Mouse (Mus musculus): ENCODE results near the gene Slc39a11. TPM values are rescaled to one million over a fixed set of nuclear protein-coding genes. Genes with fewer than 3 reads are reported as not detected.

The Slc39a11 gene
- polyA plus RNA-seq, 1 experiment from 2014 or later = 32.3 TPM

DNA sequence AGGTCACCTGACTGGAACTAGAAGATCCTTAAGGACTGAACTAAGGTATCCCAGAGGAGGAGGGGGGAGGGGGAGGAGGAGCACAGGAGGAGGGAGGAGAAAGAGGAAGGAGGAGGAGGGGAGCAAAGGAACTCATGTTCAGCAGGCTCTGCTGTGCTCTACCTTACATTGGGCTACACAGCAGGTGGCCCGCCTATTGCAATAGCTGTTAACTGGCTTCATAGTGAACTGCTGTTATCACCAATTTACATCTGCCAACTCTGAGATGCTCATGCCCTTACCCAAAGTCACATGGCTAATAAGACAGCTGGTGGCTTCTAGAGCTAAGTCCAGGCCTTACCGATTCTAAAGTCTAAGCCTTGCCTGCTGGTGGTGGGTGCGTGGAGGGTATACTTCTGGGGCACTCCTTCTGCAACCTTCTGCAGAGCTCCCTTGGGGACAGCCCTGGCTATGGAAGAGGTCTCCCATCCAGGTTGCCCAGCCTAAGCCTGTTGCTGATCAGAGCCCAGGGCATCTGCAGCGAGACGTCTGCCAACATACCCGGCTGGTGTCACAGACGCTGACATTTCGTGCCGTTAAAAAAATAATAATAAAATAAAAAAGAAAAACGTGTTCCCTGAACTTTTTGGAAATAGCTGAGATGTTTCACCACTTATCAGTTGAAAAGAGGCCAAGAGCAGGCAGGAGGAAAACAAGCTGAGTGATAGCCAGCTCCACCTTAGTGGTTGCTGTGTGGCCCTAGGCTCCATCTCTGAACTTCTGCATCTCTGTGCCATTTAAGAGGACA, 289.6 kb downstream of the Slc39a11 start:
- Histone ChIP-seq H3K27ac (no peak overlapping the region), H3K4me3 (no peak overlapping the region), H3K4me2 (replicated peaks) (no peak overlapping the region), H3K9me3 (replicated peaks) (no peaks in the 10 kb centered on the region), H3K36me3 (no peaks in the 10 kb centered on the region), H3K27me3 (peaks cover 6% of the 10 kb centered on the region; the same call in 1 of the 2 replicates), H3K4me1 (peaks cover 16% of the 10 kb centered on the region; the same call in 1 of the 2 replicates), H3K9ac (no peak overlapping the region)
- 90% methylated on average over 10 of the region's 10 CpGs for WGBS
- no peak for ATAC-seq (ENCODE audit: low FRiP score)

DNA sequence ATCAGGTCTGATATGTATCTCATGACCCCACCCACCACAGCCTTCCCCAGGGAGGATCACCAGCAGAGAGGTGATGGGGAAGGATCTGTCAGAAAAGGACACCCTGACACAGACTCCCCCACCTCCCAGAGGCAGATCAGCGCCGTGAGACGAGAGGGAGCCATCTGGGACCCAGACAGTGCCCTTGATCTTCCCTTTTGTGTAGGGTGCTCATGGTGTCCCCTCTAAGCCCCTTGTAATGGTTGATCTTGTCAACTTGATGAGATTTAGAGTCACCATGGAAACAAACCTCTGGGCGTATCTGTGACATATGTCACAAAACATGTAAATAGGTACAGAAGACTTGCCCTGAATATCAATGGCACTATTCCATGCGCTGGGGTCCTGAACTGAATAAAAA, 293.9 kb downstream of the Slc39a11 start:
- Histone ChIP-seq H3K4me1 (peaks cover 14% of the 10 kb centered on the region), H3K4me3 (no peak overlapping the region), H3K9me3 (replicated peaks) (no peaks in the 10 kb centered on the region), H3K4me2 (replicated peaks) (no peak overlapping the region), H3K27ac (peak overlapping the region; percentile 44; the same call in 1 of the 2 replicates), H3K27me3 (no peaks in the 10 kb centered on the region), H3K9ac (no peak overlapping the region), H3K36me3 (no peaks in the 10 kb centered on the region)
- 49% methylated on average over 5 of the region's 5 CpGs for WGBS
- peak; percentile 66; the same call in 1 of the 2 replicates for ATAC-seq (ENCODE audit: low FRiP score)

DNA sequence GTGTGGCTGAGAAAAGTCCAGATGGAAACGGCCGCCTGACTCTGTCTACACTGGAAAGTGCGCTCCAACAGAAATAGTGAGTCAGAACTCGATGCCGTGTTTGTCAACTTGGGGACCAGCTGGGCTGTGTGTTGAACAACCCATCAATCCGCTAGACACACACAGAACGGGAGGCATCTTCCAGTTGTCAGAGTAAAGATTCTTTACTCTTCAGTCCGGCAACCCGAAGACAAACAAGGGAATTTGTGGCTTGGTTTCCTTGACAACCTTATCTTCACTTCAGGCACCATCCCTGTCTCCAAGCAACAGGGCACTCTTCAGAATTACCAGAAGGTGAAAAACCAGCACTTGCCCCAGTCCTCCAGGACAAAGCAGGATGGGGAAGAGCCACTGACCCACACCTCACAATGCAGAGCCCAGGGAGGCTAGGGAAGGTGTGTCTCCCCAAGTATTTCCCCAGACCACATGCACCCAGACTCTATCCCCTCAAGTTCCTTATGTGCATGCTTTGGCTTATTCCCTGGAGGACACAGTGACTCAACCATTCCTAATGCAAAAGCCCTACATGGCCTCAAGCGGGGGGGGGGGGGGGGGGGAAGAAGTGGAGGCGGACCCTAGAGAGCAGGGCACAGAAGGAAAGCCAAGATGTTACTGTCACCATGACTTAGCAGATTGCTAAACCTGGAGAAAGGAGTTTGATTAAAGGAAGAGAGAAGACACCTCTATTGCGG, 297.6 kb downstream of the Slc39a11 start:
- 0 out of 2 replicates have a peak, but pooled peaks have one; percentile 11 for ATAC-seq (ENCODE audit: low FRiP score)
- H3K9me3 ChIP-seq (replicated peaks) = peaks cover 16% of the 10 kb centered on the region; the same call in 1 of the 2 replicates
- no peaks in the 10 kb centered on the region for H3K27me3 ChIP-seq
- H3K27ac ChIP-seq = peak overlapping the region; percentile 13; the same call in 1 of the 2 replicates
- no peak overlapping the region for H3K4me2 ChIP-seq (replicated peaks)
- H3K4me3 ChIP-seq = no peak overlapping the region
- H3K9ac ChIP-seq = no peak overlapping the region
- WGBS = 41% methylated on average over 10 of the region's 12 CpGs
- no peaks in the 10 kb centered on the region for H3K36me3 ChIP-seq
- peaks cover 16% of the 10 kb centered on the region for H3K4me1 ChIP-seq

DNA sequence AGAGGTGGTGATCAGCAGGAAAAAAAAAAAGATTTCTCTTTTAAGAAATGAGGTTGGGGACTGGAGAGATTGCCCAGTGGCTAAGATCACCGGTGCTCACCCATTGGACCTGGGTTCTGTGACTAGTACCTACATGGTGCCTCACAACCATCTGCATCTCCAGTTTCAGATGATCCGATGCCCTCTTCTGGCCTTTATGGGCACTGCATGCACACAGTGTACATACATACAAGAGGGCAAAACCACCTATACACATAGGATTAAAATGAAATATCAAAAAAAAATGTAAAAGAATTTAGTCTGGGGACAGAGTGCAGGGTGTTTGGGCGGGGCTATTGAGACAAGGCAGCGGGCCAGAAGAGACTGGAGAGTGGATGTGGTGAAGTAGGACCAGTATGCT, 299.3 kb downstream of the Slc39a11 start:
- WGBS = 95% methylated on average over 4 of the region's 4 CpGs
- Histone ChIP-seq H3K4me1 (peaks cover 13% of the 10 kb centered on the region), H3K9me3 (replicated peaks) (peaks cover 16% of the 10 kb centered on the region; the same call in 1 of the 2 replicates), H3K27me3 (no peaks in the 10 kb centered on the region), H3K36me3 (no peaks in the 10 kb centered on the region), H3K4me2 (replicated peaks) (no peak overlapping the region), H3K27ac (no peak overlapping the region), H3K9ac (no peak overlapping the region), H3K4me3 (no peak overlapping the region)
- no peak for ATAC-seq (ENCODE audit: low FRiP score)

DNA sequence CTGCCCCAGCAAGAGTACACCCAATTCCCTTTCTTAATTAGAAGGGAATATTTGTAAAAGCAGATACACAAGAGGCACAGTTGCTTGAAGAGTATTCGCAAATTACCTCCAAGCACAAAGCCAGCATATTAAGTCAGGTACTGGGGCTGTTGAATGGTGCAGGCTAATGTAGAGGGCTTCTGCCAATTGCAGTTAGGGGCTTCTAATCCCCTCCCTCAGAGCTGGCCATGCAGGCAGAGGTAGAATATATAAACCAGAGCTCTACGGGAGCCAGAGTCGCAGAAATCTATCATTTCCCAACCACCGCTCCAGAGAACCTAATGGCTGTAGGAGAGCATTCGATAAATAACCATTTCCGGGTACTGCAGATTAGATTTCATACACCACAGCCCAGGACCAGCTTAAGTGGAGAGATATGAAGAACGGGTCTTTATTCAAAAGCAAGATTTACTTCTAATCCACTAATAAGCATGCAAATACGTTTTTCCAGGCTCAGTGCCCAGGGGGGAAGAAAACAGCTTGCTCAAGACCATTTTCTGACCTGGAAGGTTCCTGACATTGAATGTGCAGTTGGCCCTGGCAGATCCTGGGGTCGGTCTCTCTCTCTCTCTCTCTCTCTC, 302.9 kb downstream of the Slc39a11 start:
- Histone ChIP-seq H3K4me2 (replicated peaks) (no peak overlapping the region), H3K36me3 (no peaks in the 10 kb centered on the region), H3K9ac (no peak overlapping the region), H3K27me3 (no peaks in the 10 kb centered on the region), H3K4me3 (no peak overlapping the region), H3K9me3 (replicated peaks) (peaks cover 16% of the 10 kb centered on the region; the same call in 1 of the 2 replicates), H3K27ac (peak overlapping the region; percentile 60), H3K4me1 (peaks cover 14% of the 10 kb centered on the region)
- 69% methylated on average over 9 of the region's 9 CpGs for WGBS
- ATAC-seq (ENCODE audit: low FRiP score) = no peak

DNA sequence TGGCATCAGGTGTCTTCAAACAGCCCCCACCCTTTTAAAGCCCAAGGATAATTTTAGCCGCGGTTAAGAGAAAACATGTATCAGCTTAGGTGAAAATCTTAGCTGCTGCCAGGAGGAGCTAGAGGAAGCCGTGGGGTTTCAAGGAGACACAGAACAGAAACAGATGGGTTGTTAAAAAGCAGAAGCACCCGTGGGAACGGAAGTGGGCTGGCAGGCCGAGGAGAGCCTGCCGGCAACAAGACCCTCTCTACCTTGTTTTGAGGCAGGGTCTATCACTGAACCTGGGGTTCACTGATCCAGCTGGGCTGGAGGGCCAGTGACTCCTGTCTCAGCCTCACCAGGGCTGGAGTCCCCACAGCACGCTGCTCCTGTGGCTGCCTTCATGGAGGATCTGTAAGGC, 310.1 kb downstream of the Slc39a11 start:
- H3K4me1 ChIP-seq = peaks cover 13% of the 10 kb centered on the region
- H3K27me3 ChIP-seq = no peaks in the 10 kb centered on the region
- H3K36me3 ChIP-seq = no peaks in the 10 kb centered on the region
- H3K4me2 ChIP-seq (replicated peaks) = no peak overlapping the region
- ATAC-seq (ENCODE audit: low FRiP score) = no peak
- H3K9ac ChIP-seq = no peak overlapping the region
- H3K27ac ChIP-seq = no peak overlapping the region
- 79% methylated on average over 8 of the region's 8 CpGs for WGBS
- H3K4me3 ChIP-seq = no peak overlapping the region
- H3K9me3 ChIP-seq (replicated peaks) = 0 out of 2 replicates have a peak, but pooled peaks cover 4% of the 10 kb centered on the region

DNA sequence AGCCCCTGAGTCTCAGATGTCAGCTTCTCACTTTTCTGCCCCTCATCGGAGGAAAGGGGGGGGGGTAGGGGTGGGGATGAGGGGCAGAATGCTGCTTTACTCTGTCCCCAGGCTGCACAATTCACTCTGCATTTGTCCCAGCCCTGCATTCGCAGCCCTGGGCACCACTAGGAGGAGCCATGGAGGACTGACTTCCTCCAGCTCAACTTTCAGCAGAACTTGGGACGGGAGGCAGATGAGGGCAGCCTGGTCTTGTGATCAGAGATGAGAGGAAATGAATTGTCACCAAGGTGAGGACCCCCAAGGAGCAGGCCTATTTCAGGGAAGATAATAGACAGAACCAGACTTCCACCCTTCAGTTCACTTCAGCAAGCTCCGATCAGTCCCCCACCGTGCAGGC, 311.3 kb downstream of the Slc39a11 start:
- Histone ChIP-seq H3K27me3 (no peaks in the 10 kb centered on the region), H3K9me3 (replicated peaks) (0 out of 2 replicates have a peak, but pooled peaks cover 4% of the 10 kb centered on the region), H3K4me3 (no peak overlapping the region), H3K36me3 (no peaks in the 10 kb centered on the region), H3K4me1 (peaks cover 20% of the 10 kb centered on the region), H3K9ac (no peak overlapping the region), H3K27ac (no peak overlapping the region), H3K4me2 (replicated peaks) (no peak overlapping the region)
- WGBS = 47% methylated on average over 5 of the region's 5 CpGs
- no peak for ATAC-seq (ENCODE audit: low FRiP score)

DNA sequence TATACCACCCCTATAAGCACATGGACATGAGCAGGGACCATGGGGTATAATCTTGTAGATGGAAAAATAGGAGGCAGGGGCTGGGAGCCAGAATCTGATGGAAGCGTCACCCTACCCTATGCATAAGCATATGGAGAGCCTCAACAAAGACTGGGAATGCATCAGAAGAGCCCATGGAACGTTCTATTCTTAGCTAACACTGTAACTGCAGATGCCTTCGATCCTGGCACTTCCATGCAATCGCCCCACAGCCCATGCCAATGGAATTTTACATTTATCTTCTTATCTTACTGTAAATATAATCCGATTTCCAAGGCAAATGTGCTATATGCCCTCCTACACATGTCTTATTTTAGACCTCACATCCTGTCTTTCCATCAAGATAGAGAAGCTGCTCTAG, 314.2 kb downstream of the Slc39a11 start:
- H3K27ac ChIP-seq = no peak overlapping the region
- 92% methylated on average over 5 of the region's 5 CpGs for WGBS
- 0 out of 2 replicates have a peak, but pooled peaks cover 4% of the 10 kb centered on the region for H3K9me3 ChIP-seq (replicated peaks)
- no peak overlapping the region for H3K4me2 ChIP-seq (replicated peaks)
- H3K4me3 ChIP-seq = no peak overlapping the region
- peaks cover 20% of the 10 kb centered on the region for H3K4me1 ChIP-seq
- no peak overlapping the region for H3K9ac ChIP-seq
- H3K27me3 ChIP-seq = no peaks in the 10 kb centered on the region
- no peaks in the 10 kb centered on the region for H3K36me3 ChIP-seq
- no peak for ATAC-seq (ENCODE audit: low FRiP score)

DNA sequence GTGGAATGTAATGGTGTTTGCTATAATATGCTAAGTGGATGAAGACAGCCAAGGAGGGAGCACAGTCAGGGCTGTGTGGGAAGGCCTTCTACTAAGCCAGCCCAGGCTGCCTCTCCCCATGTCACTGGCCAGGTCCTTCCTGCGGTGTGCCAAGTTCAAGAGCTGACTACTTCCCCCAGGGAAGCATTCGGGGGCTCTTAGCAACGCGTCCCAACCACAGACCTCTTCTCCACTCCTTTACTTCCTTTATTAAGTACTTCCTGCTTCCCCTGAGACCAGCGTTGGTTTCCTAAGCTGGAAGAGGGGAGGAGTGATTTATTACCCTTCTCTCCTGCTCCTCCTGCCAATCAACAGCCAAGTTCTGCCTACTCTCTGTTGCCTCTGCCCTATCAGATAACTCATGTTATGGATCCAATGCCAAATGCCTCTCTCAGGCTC, 315.4 kb downstream of the Slc39a11 start:
- Histone ChIP-seq H3K4me3 (no peak overlapping the region), H3K9me3 (replicated peaks) (0 out of 2 replicates have a peak, but pooled peaks cover 4% of the 10 kb centered on the region), H3K27me3 (no peaks in the 10 kb centered on the region), H3K36me3 (no peaks in the 10 kb centered on the region), H3K9ac (no peak overlapping the region), H3K27ac (no peak overlapping the region), H3K4me2 (replicated peaks) (no peak overlapping the region), H3K4me1 (peaks cover 24% of the 10 kb centered on the region)
- 53% methylated on average over 5 of the region's 5 CpGs for WGBS
- ATAC-seq (ENCODE audit: low FRiP score) = no peak

DNA sequence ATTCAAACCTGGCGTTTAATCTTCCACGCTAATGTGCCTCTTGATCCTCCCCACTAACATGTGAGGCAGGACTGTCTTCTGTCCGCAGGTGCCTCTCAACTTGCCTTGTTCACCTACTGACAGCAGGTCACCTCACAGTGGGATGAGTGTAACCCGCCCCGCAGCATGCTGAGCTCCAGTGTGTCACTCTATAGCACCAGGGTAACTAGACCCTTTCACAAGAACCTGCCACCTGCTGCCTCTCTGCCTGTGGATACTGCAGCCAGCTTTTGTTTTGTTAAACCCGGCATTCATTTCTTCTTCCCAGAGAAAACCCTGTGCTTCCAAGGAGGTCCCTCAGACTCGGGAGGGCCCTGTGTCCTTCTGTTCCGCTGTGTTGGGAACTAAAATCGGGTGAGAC, 316.3 kb downstream of the Slc39a11 start:
- Histone ChIP-seq H3K27ac (no peak overlapping the region), H3K9me3 (replicated peaks) (0 out of 2 replicates have a peak, but pooled peaks cover 4% of the 10 kb centered on the region), H3K27me3 (no peaks in the 10 kb centered on the region), H3K4me1 (peaks cover 20% of the 10 kb centered on the region), H3K9ac (no peak overlapping the region), H3K36me3 (no peaks in the 10 kb centered on the region), H3K4me2 (replicated peaks) (no peak overlapping the region), H3K4me3 (no peak overlapping the region)
- ATAC-seq (ENCODE audit: low FRiP score) = no peak
- 18% methylated on average over 9 of the region's 9 CpGs for WGBS

DNA sequence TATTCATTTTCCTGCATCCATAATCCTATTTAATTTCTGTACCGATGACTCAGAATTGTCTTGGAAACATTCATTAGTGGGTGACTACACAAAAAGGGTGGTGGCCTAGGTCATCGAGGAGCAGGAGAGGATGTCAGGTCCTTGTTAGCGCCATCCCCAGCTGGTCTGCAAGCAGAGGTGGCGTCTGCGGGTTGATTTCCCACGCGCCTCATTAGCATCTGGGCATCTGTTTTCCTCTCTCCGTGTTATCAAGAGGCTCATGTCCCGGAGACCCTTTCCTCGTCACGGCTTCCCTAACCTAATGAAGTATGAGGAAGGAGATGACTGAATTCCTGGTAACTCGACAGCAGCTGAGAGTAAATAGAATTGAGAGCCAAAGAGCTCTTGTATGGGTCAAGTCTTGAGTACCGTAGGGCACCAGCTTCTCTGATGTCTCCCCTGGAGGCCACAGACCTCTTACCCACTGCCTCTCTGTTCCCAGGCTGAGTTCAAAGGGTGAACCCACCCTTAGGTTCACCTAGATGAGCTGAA, 319.8 kb downstream of the Slc39a11 start:
- no peaks in the 10 kb centered on the region for H3K27me3 ChIP-seq
- H3K4me3 ChIP-seq = no peak overlapping the region
- no peaks in the 10 kb centered on the region for H3K36me3 ChIP-seq
- H3K27ac ChIP-seq = no peak overlapping the region
- 0 out of 2 replicates have a peak, but pooled peaks have one; percentile 27 for ATAC-seq (ENCODE audit: low FRiP score)
- peaks cover 32% of the 10 kb centered on the region for H3K4me1 ChIP-seq
- no peak overlapping the region for H3K4me2 ChIP-seq (replicated peaks)
- no peaks in the 10 kb centered on the region for H3K9me3 ChIP-seq (replicated peaks)
- WGBS = 68% methylated on average over 13 of the region's 13 CpGs
- H3K9ac ChIP-seq = no peak overlapping the region

Measured in hindbrain, embryonic 12.5 days (tissue).